Mouse (Mus musculus) thymus, postnatal 4 days (tissue): ENCODE data around the gene Taar8b.
"Not testable (repeated sequence)": the region's sequence is repeated elsewhere in the genome, so short reads cannot be mapped to it uniquely, and the experiment has no call there.

Experiments used
- DNase-seq: peaks from one replicate; pipeline ENCODE4 v3.0.0; 2021

Gene Taar8b

GRCm38 (mm10) chr10:24092194-24092593 is at the start of gene Taar8b:
TSS of gene Taar8b (minus strand) at chr10:24092294.
- no peak for DNase-seq

GRCm38 (mm10) chr10:24138623-24139261 is 46.6 kb upstream of the Taar8b start:
- DNase-seq = no peak

GRCm38 (mm10) chr10:24134071-24134645 is 42.1 kb upstream of the Taar8b start:
- no peak for DNase-seq

GRCm38 (mm10) chr10:24133132-24133531 is 41.0 kb upstream of the Taar8b start:
- DNase-seq = no peak

GRCm38 (mm10) chr10:24132273-24132672 is 40.2 kb upstream of the Taar8b start:
- no peak for DNase-seq

GRCm38 (mm10) chr10:24131451-24132262 is 39.6 kb upstream of the Taar8b start:
- peak; percentile 59 for DNase-seq

- DNase-seq = peak; percentile 40
Observed at GRCm38 (mm10) chr10:24111116-24111778, 19.2 kb upstream of the Taar8b start.

- DNase-seq = not testable (repeated sequence)
Observed at GRCm38 (mm10) chr10:24109434-24109833, 17.3 kb upstream of the Taar8b start, which contains the start of gene Taar9. TSS of gene Taar9 (minus strand) at chr10:24109534.

- DNase-seq = no peak
Observed at GRCm38 (mm10) chr10:24108236-24108635, 16.1 kb upstream of the Taar8b start.

- DNase-seq = no peak
Observed at GRCm38 (mm10) chr10:24107747-24108146, 15.7 kb upstream of the Taar8b start.

GRCm38 (mm10) chr10:24103299-24103698 is 11.2 kb upstream of the Taar8b start:
- DNase-seq = not testable (repeated sequence)

GRCm38 (mm10) chr10:24101812-24102211 is 9.7 kb upstream of the Taar8b start, which contains the start of gene Taar8c:
TSS of gene Taar8c (minus strand) at chr10:24101912.
- DNase-seq = not testable (repeated sequence)

- not testable (repeated sequence) for DNase-seq
Observed at GRCm38 (mm10) chr10:24097010-24097409, 4.9 kb upstream of the Taar8b start.

GRCm38 (mm10) chr10:24087168-24087567 is 4.9 kb downstream of the Taar8b start:
- DNase-seq = no peak

GRCm38 (mm10) chr10:24086555-24086954 is 5.5 kb downstream of the Taar8b start:
- DNase-seq = no peak

- no peak for DNase-seq
Observed at GRCm38 (mm10) chr10:24085936-24086335, 6.2 kb downstream of the Taar8b start.

- DNase-seq = peak; percentile 53
Observed at GRCm38 (mm10) chr10:24080166-24080565, 11.9 kb downstream of the Taar8b start.

GRCm38 (mm10) chr10:24076200-24076599 is 15.9 kb downstream of the Taar8b start, which contains the start of gene Taar8a:
TSS of gene Taar8a (plus strand) at chr10:24076500.
- DNase-seq = not testable (repeated sequence)

- not testable (repeated sequence) for DNase-seq
Observed at GRCm38 (mm10) chr10:24074751-24075150, 17.3 kb downstream of the Taar8b start.

GRCm38 (mm10) chr10:24058986-24059385 is 33.1 kb downstream of the Taar8b start:
- DNase-seq = no peak

GRCm38 (mm10) chr10:24052039-24052438 is 40.1 kb downstream of the Taar8b start:
- DNase-seq = no peak

- no peak for DNase-seq
Observed at GRCm38 (mm10) chr10:24049210-24049609, 42.9 kb downstream of the Taar8b start, which contains the start of gene Taar7f. TSS of gene Taar7f (plus strand) at chr10:24049510.
